Mouse (Mus musculus): Measurements from ENCODE around the gene Rdh16f1.
"Not testable (repeated sequence)": the region's sequence is repeated elsewhere in the genome, so short reads cannot be mapped to it uniquely, and the experiment has no call there.

- TF ChIP-seq POLR2A (IDR thresholded peaks at IDR 0.05; ENCODE audit: low read depth, low read length); CTCF (conservative IDR thresholded peaks at IDR 0.05 in 1 of 2, IDR thresholded peaks at IDR 0.05 in 1 of 2; ENCODE audit: low read depth in 2 of 2, low read length in 2 of 2); CHD1 (IDR thresholded peaks at IDR 0.05; ENCODE audit: low read depth, low read length); NELFE (IDR thresholded peaks at IDR 0.05; ENCODE audit: low read depth, low read length); MAX (IDR thresholded peaks at IDR 0.05; ENCODE audit: low read length); MAFK (IDR thresholded peaks at IDR 0.05; ENCODE audit: insufficient replicate concordance, low read length); POLR2AphosphoS2 (IDR thresholded peaks at IDR 0.05; ENCODE audit: low read depth, low read length); ZNF384 (IDR thresholded peaks at IDR 0.05; ENCODE audit: low read depth, low read length); MEF2A (IDR thresholded peaks at IDR 0.05; ENCODE audit: borderline replicate concordance, low read depth, low read length); ZC3H11A (IDR thresholded peaks at IDR 0.05; ENCODE audit: low read depth, low read length): not testable (repeated sequence)
Observed at GRCm38 (mm10) chr10:127837793-127838192, 78.2 kb downstream of the Rdh16f1 start.

Measured in CH12.LX (cell line).